Mouse (Mus musculus) CH12.LX (cell line): ENCODE results near the gene Kctd14. TPM values are rescaled to one million over a fixed set of nuclear protein-coding genes. Genes with fewer than 3 reads are reported as not detected.
A peak's percentile ranks its signal among the peaks of the same experiment; 100 is the strongest.

ENCODE experiments used
- DNase-seq: peaks from one replicate; pipeline ENCODE4 v3.0.0-alpha.2; 2013; ENCODE audit errors: extremely low read depth
- H3K27ac ChIP-seq: 2 replicates; pipeline ENCODE4 v1.5.1; 2012; ENCODE audit warnings: low read depth, mild to moderate bottlenecking, control low read depth, moderate library complexity; ENCODE audit not compliant: insufficient read depth
- H3K27me3 ChIP-seq: replicated peaks from 2 replicates; pipeline ENCODE3; 2012; ENCODE audit warnings: inconsistent platforms
- H3K36me3 ChIP-seq, 2 experiments: replicated peaks in 1 of 2; 2 replicates each; pipeline versions ENCODE3 to v1.6.1; 2012; ENCODE audit warnings: inconsistent platforms in 1 of 2, low read length in 1 of 2, mild to moderate bottlenecking in 1 of 2, mixed read lengths in 1 of 2, moderate library complexity in 1 of 2; ENCODE audit not compliant: control insufficient read depth in 1 of 2, insufficient read depth in 1 of 2
- H3K4me1 ChIP-seq, 2 experiments: 2 replicates each; pipeline ENCODE4 v1.6.1; 2012; ENCODE audit warnings: inconsistent platforms in 1 of 2, moderate library complexity in 1 of 2; ENCODE audit not compliant: insufficient read depth in 2 of 2, control insufficient read depth in 1 of 2
- H3K4me2 ChIP-seq: 2 replicates; pipeline ENCODE4 v1.6.1; 2012; ENCODE audit warnings: low read depth, mild to moderate bottlenecking, control low read depth; ENCODE audit not compliant: poor library complexity, insufficient read depth, severe bottlenecking
- H3K4me3 ChIP-seq, 3 experiments: fragments of 150-350 bp in 1 of 3; sonication (generic) in 1 of 3; replicated peaks in 1 of 3; 2 replicates each; pipeline versions ENCODE3 to v1.5.1; 2011 to 2012; ENCODE audit warnings: low read depth in 2 of 3, low read length in 2 of 3, mild to moderate bottlenecking in 2 of 3, moderate library complexity in 2 of 3, control low read depth in 1 of 3, improper control_type of control experiment in 1 of 3, inconsistent platforms in 1 of 3, mixed read lengths in 1 of 3; ENCODE audit not compliant: poor library complexity in 1 of 3
- H3K79me2 ChIP-seq: replicated peaks from 2 replicates; pipeline ENCODE4 v1.6.1; 2012; ENCODE audit warnings: mild to moderate bottlenecking, moderate library complexity; ENCODE audit not compliant: control insufficient read depth, poor library complexity, insufficient read depth, severe bottlenecking; ENCODE audit errors: extremely low read depth
- H3K9ac ChIP-seq: 2 replicates; pipeline ENCODE4 v1.6.1; 2012; ENCODE audit warnings: low read depth, mild to moderate bottlenecking, control low read depth, moderate library complexity; ENCODE audit not compliant: insufficient read depth
- H3K9me3 ChIP-seq: replicated peaks from 2 replicates; pipeline ENCODE3; 2012; ENCODE audit warnings: low read length, inconsistent platforms, mixed read lengths
- BHLHE40 ChIP-seq: IDR thresholded peaks from 2 replicates; pipeline ENCODE4 v1.6.1; 2011; ENCODE audit warnings: mild to moderate bottlenecking, low read depth, low read length, improper control_type of control experiment
- CTCF ChIP-seq, 2 experiments: IDR thresholded peaks in 1 of 2; conservative IDR thresholded peaks in 1 of 2; 2 replicates each; pipeline ENCODE4 v1.5.1; 2011 to 2012; ENCODE audit warnings: low read depth in 2 of 2, low read length in 2 of 2, improper control_type of control experiment in 1 of 2, inconsistent platforms in 1 of 2, mild to moderate bottlenecking in 1 of 2, moderate library complexity in 1 of 2
- E2F4 ChIP-seq: IDR thresholded peaks from 2 replicates; pipeline ENCODE4 v1.6.1; 2011; ENCODE audit warnings: low read depth, low read length, improper control_type of control experiment; ENCODE audit not compliant: insufficient replicate concordance
- EP300 ChIP-seq: IDR thresholded peaks from 2 replicates; pipeline ENCODE4 v1.6.1; 2011; ENCODE audit warnings: low read length, improper control_type of control experiment
- ETS1 ChIP-seq: conservative IDR thresholded peaks from 2 replicates; pipeline ENCODE4 v1.6.1; 2012; ENCODE audit warnings: low read depth, mild to moderate bottlenecking, inconsistent platforms, low read length, improper control_type of control experiment, moderate library complexity
- HCFC1 ChIP-seq: IDR thresholded peaks from 2 replicates; pipeline ENCODE4 v1.6.1; 2012; ENCODE audit warnings: low read depth, mild to moderate bottlenecking, inconsistent platforms, low read length, improper control_type of control experiment
- IRF4 ChIP-seq: IDR thresholded peaks from 2 replicates; pipeline ENCODE4 v1.6.1; 2014; ENCODE audit warnings: low read depth, mild to moderate bottlenecking, inconsistent platforms, low read length, improper control_type of control experiment
- JUN ChIP-seq: IDR thresholded peaks from 2 replicates; pipeline ENCODE4 v1.6.1; 2011; ENCODE audit warnings: low read depth, mild to moderate bottlenecking, low read length, improper control_type of control experiment, moderate library complexity; ENCODE audit not compliant: insufficient read depth
- MAX ChIP-seq: IDR thresholded peaks from 2 replicates; pipeline ENCODE4 v1.6.1; 2011; ENCODE audit warnings: low read length, improper control_type of control experiment
- MAZ ChIP-seq: IDR thresholded peaks from 2 replicates; pipeline ENCODE4 v1.6.1; 2012; ENCODE audit warnings: low read depth, mild to moderate bottlenecking, inconsistent platforms, low read length, improper control_type of control experiment, moderate library complexity
- MEF2A ChIP-seq: IDR thresholded peaks from 2 replicates; pipeline ENCODE4 v1.6.1; 2014; ENCODE audit warnings: low read depth, mild to moderate bottlenecking, inconsistent platforms, low read length, improper control_type of control experiment, borderline replicate concordance
- NRF1 ChIP-seq: IDR thresholded peaks from 2 replicates; pipeline ENCODE4 v1.6.1; 2014; ENCODE audit warnings: low read depth, mild to moderate bottlenecking, inconsistent platforms, low read length, improper control_type of control experiment, moderate library complexity
- POLR2A ChIP-seq: IDR thresholded peaks from 2 replicates; pipeline ENCODE4 v1.6.1; 2011; ENCODE audit warnings: low read depth, mild to moderate bottlenecking, improper control_type of control experiment, low read length
- RAD21 ChIP-seq: IDR thresholded peaks from 2 replicates; pipeline ENCODE4 v1.6.1; 2011; ENCODE audit warnings: low read depth, mild to moderate bottlenecking, low read length, improper control_type of control experiment, moderate library complexity
- SIN3A ChIP-seq: IDR thresholded peaks from 2 replicates; pipeline ENCODE4 v1.6.1; 2012; ENCODE audit warnings: low read length, improper control_type of control experiment, inconsistent platforms
- SMC3 ChIP-seq: IDR thresholded peaks from 2 replicates; pipeline ENCODE4 v1.6.1; 2011; ENCODE audit warnings: low read depth, low read length, improper control_type of control experiment
- TCF12 ChIP-seq: IDR thresholded peaks from 2 replicates; pipeline ENCODE4 v1.6.1; 2014; ENCODE audit warnings: low read depth, mild to moderate bottlenecking, inconsistent platforms, low read length, improper control_type of control experiment
- UBTF ChIP-seq: IDR thresholded peaks from 2 replicates; pipeline ENCODE4 v1.6.1; 2012; ENCODE audit warnings: low read depth, mild to moderate bottlenecking, inconsistent platforms, low read length, improper control_type of control experiment, moderate library complexity
- USF1 ChIP-seq: IDR thresholded peaks from 2 replicates; pipeline ENCODE4 v1.6.1; 2014; ENCODE audit warnings: low read depth, mild to moderate bottlenecking, inconsistent platforms, low read length, improper control_type of control experiment
- dilution Hi-C: fragments of 300-500 bp; cut with MboI; formaldehyde crosslinking; loops from 2 replicates; pipeline ENCODE4 v1.14.3; 2020; ENCODE audit warnings: low sequenced_read_pairs; ENCODE audit not compliant: extremely low pct_unique_long_range_greater_than_20kb, extremely low pct_ligation_motif_present
- in situ Hi-C: fragments of 300-500 bp; cut with MboI; formaldehyde crosslinking; loops from 3 replicates; pipeline ENCODE4 v1.14.3; 2019; ENCODE audit warnings: low sequenced_read_pairs, low pct_ligation_motif_present, low pct_unique_long_range_greater_than_20kb, mixed read lengths
- polyA plus RNA-seq: library from polyadenylated mRNA; unstranded; fragments of >175 nt; gene quantifications from 2 replicates; pipeline ENCODE4 v1.2.1, GENCODE M21; 2012; ENCODE audit warnings: low read depth; ENCODE audit not compliant: insufficient read length
- total RNA-seq, 2 experiments: library from RNA; depleted of rRNA; stranded (reverse); fragments of 300-350 nt in 1 of 2; fragments of >200 nt in 1 of 2; gene quantifications; 2 replicates each; pipeline ENCODE4 v1.2.3; 2012 to 2014

Gene Kctd14
- total and polyA plus RNA-seq, 3 experiments, result 0.17 to 0.38 TPM; not detected in 1

DNA sequence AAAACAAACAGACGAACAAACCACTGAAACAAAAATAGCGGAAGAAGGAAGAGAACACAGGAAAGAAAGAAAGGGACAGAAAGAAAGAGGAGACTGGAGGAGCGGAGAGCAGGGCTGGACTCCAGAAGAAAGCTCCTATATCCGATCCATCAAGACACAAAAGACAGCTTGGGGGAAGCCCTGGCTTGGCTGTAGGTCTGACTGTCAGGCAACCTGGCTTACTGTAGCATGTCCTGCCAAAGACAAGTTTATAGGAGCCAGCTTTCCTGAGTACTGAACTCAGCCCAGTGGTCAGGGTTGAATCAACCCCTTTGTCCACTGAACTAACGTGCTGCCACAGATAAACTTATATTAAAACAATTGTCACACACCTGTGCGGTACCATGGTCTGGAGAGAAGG lies 23.8 kb upstream of the Kctd14 start:
- no peak overlapping the region for H3K27ac ChIP-seq
- dilution Hi-C loops, result no loop called here

DNA sequence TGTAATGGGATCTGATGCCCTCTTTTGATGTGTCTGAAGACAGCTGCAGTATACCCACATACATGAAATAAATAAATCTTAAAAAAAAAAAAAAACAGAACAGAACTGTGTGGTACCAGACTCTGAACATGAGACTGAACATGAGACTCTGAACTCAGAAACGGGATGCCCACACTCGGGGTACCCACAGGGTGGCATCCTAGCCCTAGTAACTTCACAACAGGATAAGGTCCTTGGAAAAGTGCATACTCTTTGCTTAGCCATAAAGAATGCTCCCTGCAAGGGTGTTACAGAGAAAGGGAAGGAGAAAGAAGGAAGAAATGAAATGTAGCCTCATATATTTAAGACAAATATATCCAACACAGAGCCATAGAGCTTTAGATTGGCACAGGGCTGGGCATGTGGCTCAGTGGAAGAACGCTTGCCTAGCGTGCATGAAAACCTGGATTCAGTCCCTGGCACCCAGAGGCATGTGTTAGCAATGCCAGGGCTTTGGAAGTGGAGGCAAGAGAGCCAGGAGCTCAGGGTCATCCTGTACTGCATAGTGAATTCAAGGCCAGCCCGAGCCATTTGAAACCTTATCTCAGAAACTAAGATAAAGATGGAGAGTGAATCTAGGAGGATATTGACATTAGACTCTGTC lies 23.2 kb upstream of the Kctd14 start:
- Histone ChIP-seq H3K27me3 (no peaks in the 10 kb centered on the region), H3K79me2 (no peaks in the 10 kb centered on the region), H3K36me3 (no peaks in the 10 kb centered on the region), H3K9me3 (no peaks in the 10 kb centered on the region), H3K4me2 (no peak overlapping the region), H3K4me1 (peaks cover 3 to 26% of the 10 kb centered on the region in 2 experiments; a peak in 3 of 4 replicates), H3K27ac (no peak overlapping the region), H3K4me3 (no peak overlapping the region), H3K9ac (no peak overlapping the region)
- in situ Hi-C loops, result loop anchor here (10.0 to 25.0 kb wide), 3 partner anchors 137 to 534 kb away; partner anchors contain the start of gene Clns1a
- DNase-seq, result no peak
- dilution Hi-C loops, result no loop called here
- TF ChIP-seq RAD21, result peak; percentile 52
- TF ChIP-seq JUN, result no peak
- peak in 1 of 2 experiments; percentile 43; a peak in 2 of 4 replicates for TF ChIP-seq CTCF (conservative IDR thresholded peaks at IDR 0.05 in 1 of 2, IDR thresholded peaks at IDR 0.05 in 1 of 2; ENCODE audit: low read depth in 2 of 2, low read length in 2 of 2)
- TF ChIP-seq SMC3, result peak; percentile 19; the same call in 1 of the 2 replicates

More for the DNA sequence above, 23.8 kb upstream of the Kctd14 start:
- H3K4me2 ChIP-seq, result no peak overlapping the region
- no peak overlapping the region for H3K9ac ChIP-seq
- H3K4me1 ChIP-seq, result peaks cover 3 to 26% of the 10 kb centered on the region in 2 experiments; a peak in 3 of 4 replicates
- no peaks in the 10 kb centered on the region for H3K9me3 ChIP-seq
- H3K27me3 ChIP-seq, result no peaks in the 10 kb centered on the region
- H3K79me2 ChIP-seq, result no peaks in the 10 kb centered on the region
- no peak for DNase-seq
- no peak overlapping the region for H3K4me3 ChIP-seq
- no peaks in the 10 kb centered on the region for H3K36me3 ChIP-seq
- in situ Hi-C loops, result loop anchor here (10.0 to 25.0 kb wide), 3 partner anchors 138 to 535 kb away; partner anchors contain the start of gene Clns1a
- TF ChIP-seq IRF4 (no peak), NRF1 (no peak), E2F4 (no peak), EP300 (no peak), MAX (no peak), ETS1 (no peak), POLR2A (no peak), MEF2A (no peak), HCFC1 (no peak), TCF12 (no peak), SIN3A (no peak), UBTF (no peak), MAZ (no peak), USF1 (no peak), BHLHE40 (no peak), CTCF (conservative IDR thresholded peaks at IDR 0.05 in 1 of 2, IDR thresholded peaks at IDR 0.05 in 1 of 2; ENCODE audit: low read depth in 2 of 2, low read length in 2 of 2) (no peak)
